Mouse (Mus musculus) megakaryocyte, embryonic 14.5 days (primary cell): ENCODE measurements at regions not wholly inside any gene's neighbourhood (a gene's known extent, or its start where the extent isn't known, plus 50 kb on each side); places are given as distances from the start of the nearest gene placed in this dataset.

Experiments
- FLI1 ChIP-seq: IDR thresholded peaks from 2 replicates; pipeline ENCODE4 v1.6.1; 2012; ENCODE audit warnings: low read length, inconsistent platforms, mixed read lengths
- GATA1 ChIP-seq: IDR thresholded peaks from 3 replicates; pipeline ENCODE4 v1.6.1; 2012; ENCODE audit warnings: mixed read lengths, low read length, inconsistent platforms, borderline replicate concordance

DNA sequence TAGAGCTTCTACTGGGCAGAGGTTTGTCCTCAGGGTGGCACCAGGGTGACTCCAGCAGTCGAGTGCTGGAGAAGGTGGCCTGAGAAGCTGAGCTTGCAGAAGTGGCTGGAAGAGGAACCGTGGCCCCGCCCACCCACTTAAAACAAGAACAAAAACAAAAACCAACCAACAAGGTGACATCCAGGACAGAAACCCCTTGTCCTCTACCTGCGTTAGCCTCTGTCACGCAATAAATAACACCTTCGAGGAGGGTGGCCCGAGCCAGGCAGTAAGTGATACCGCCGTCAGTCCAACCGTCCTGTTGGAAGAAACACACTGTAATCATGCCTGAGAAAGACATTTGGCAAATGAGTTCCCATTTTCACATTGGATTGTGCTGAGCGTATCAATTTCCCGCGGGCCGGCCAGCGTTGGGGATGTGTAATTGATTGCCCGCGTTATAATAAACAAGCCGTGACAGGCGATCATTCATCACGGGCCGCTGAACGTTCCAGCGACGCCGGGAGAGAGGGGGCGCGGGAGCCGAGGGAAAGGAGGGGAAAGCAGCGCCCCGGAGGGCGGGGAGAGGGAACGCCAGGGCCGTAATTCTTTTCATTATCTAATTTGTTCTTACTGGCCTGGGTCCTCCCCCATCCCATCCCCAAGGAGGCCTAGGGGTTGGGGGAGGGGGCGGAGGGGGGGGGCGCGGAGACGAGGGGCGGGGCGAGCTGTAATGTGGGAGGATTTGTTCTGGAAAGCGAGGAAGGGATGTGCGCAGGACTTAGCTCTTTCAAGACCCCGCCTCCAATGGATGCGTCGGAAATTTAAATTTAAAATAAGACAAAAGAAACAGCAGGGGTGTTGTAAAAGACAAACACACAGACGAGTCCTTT, 135.6 kb downstream of the 2410131K14Rik start:
- TF ChIP-seq GATA1 (no peak), FLI1 (no peak)
